Mouse (Mus musculus) liver, adult 2 months (tissue): ENCODE data around the gene Zbtb41.

Source experiments
- CTCF ChIP-seq: fragments of 200-500 bp; IDR thresholded peaks from 2 replicates; pipeline ENCODE4 v1.5.1; 2011; ENCODE audit warnings: low read depth, low read length, control low read depth
- POLR2A ChIP-seq: fragments of 200-500 bp; IDR thresholded peaks from 2 replicates; pipeline ENCODE4 v1.6.1; 2011; ENCODE audit warnings: low read length, control low read depth; ENCODE audit not compliant: insufficient read depth; ENCODE audit errors: extremely low read depth

DNA sequence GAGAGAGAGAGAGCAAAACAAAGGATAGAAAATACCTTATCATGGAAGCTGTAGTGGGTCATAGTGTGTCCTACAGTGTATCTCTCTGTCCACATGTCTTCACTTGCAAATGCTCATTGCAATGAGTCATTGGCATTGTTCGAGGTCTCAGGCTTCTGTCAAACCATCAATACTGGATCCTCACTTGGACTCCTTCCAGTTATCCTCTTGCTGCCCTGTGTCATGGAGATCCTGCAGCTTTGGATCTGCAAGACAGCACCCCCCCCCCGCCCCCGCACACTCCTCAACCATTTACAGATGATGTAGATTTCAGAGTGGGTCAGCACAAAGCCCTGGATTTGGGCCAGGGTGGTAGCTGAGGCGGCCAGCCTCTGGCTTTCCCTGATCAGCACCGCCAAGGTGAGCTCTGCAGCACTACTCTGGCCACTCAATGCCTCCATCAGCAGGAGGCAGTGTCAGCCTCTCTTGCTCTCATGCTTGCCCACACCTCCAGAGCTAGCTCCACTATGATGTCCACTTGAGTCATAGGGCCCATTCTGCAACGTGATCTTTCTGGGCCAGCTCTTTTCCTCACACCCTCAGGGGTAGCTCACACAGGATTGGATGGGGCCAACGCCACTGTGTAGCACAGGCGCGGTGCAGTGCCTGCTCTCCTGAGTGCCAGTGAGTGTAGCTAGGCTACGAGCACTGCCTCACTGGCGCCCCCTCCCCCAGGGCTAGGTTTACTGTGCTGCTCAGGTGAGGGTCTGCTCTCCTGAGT, 43.0 kb upstream of the Zbtb41 start:
- no peak for TF ChIP-seq CTCF
- TF ChIP-seq POLR2A: no peak
